Mouse (Mus musculus): ENCODE data around the gene Dock8. TPM values are rescaled to one million over a fixed set of nuclear protein-coding genes. Genes with fewer than 3 reads are reported as not detected.

The Dock8 gene
- polyA plus RNA-seq, 1 experiment from 2014 or later = 5.6 TPM

GRCm38 (mm10) chr19:24978852-24979842 lies 20.2 kb upstream of the Dock8 start:
- Histone ChIP-seq H3K27me3 (replicated peaks; ENCODE audit: control insufficient read depth, insufficient read depth, low read length) (no peaks in the 10 kb centered on the region), H3K4me1 (ENCODE audit: control insufficient read depth, insufficient read depth, low read length) (no peaks in the 10 kb centered on the region), H3K9me3 (ENCODE audit: control insufficient read depth, low read length) (no peaks in the 10 kb centered on the region), H3K4me2 (ENCODE audit: low read depth, low read length) (no peak overlapping the region), H3K27ac (replicated peaks; ENCODE audit: low read depth, low read length) (no peak overlapping the region), H3K36me3 (ENCODE audit: control insufficient read depth, insufficient read depth, low read length) (no peaks in the 10 kb centered on the region), H3K9ac (ENCODE audit: low read depth, low read length) (no peak overlapping the region), H3K4me3 (ENCODE audit: low read depth, low read length) (no peak overlapping the region)
- DNase-seq (ENCODE audit: low spot score) = no peak
- no peak for ATAC-seq (ENCODE audit: low read depth)
- 89% methylated on average over 10 of the region's 10 CpGs for WGBS

GRCm38 (mm10) chr19:24981294-24981693 lies 18.0 kb upstream of the Dock8 start:
- H3K9ac ChIP-seq (ENCODE audit: low read depth, low read length) = no peak overlapping the region
- H3K4me1 ChIP-seq (ENCODE audit: control insufficient read depth, insufficient read depth, low read length) = no peaks in the 10 kb centered on the region
- ATAC-seq (ENCODE audit: low read depth) = peak; percentile 47
- no peak overlapping the region for H3K4me2 ChIP-seq (ENCODE audit: low read depth, low read length)
- WGBS = 49% methylated on average over 8 of the region's 8 CpGs
- no peaks in the 10 kb centered on the region for H3K9me3 ChIP-seq (ENCODE audit: control insufficient read depth, low read length)
- no peaks in the 10 kb centered on the region for H3K36me3 ChIP-seq (ENCODE audit: control insufficient read depth, insufficient read depth, low read length)
- DNase-seq (ENCODE audit: low spot score) = peak; percentile 76
- no peak overlapping the region for H3K27ac ChIP-seq (replicated peaks; ENCODE audit: low read depth, low read length)
- no peaks in the 10 kb centered on the region for H3K27me3 ChIP-seq (replicated peaks; ENCODE audit: control insufficient read depth, insufficient read depth, low read length)
- no peak overlapping the region for H3K4me3 ChIP-seq (ENCODE audit: low read depth, low read length)

DNA sequence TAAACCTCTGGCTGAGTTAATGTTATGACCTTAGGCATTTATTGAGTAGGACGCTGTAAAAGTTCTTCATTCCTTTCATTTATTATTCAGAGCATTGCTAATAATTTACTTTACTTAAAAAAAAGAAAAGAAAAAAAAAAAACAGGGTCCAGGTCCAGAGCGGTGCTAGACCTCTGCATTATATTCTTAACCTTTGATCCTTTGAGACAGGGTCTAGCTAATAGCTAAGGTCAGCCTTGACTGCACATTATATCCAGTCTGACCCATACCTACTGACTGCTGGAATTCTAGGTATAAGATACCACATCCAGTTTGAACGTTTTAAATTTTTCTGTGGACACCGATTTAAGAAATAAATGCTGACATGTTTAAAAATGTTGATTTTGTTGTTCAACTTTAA lies 16.3 kb upstream of the Dock8 start:
- WGBS = 75% methylated on average over 4 of the region's 4 CpGs
- Histone ChIP-seq H3K9me3 (ENCODE audit: control insufficient read depth, low read length) (no peaks in the 10 kb centered on the region), H3K9ac (ENCODE audit: low read depth, low read length) (no peak overlapping the region), H3K4me3 (ENCODE audit: low read depth, low read length) (no peak overlapping the region), H3K36me3 (ENCODE audit: control insufficient read depth, insufficient read depth, low read length) (no peaks in the 10 kb centered on the region), H3K4me1 (ENCODE audit: control insufficient read depth, insufficient read depth, low read length) (no peaks in the 10 kb centered on the region), H3K4me2 (ENCODE audit: low read depth, low read length) (no peak overlapping the region), H3K27me3 (replicated peaks; ENCODE audit: control insufficient read depth, insufficient read depth, low read length) (no peaks in the 10 kb centered on the region), H3K27ac (replicated peaks; ENCODE audit: low read depth, low read length) (no peak overlapping the region)
- ATAC-seq (ENCODE audit: low read depth) = no peak
- DNase-seq (ENCODE audit: low spot score) = no peak

- Histone ChIP-seq H3K4me3 (ENCODE audit: low read depth, low read length) (no peak overlapping the region), H3K36me3 (ENCODE audit: control insufficient read depth, insufficient read depth, low read length) (no peaks in the 10 kb centered on the region), H3K27me3 (replicated peaks; ENCODE audit: control insufficient read depth, insufficient read depth, low read length) (no peaks in the 10 kb centered on the region), H3K4me2 (ENCODE audit: low read depth, low read length) (no peak overlapping the region), H3K27ac (replicated peaks; ENCODE audit: low read depth, low read length) (no peak overlapping the region), H3K4me1 (ENCODE audit: control insufficient read depth, insufficient read depth, low read length) (no peaks in the 10 kb centered on the region), H3K9ac (ENCODE audit: low read depth, low read length) (no peak overlapping the region), H3K9me3 (ENCODE audit: control insufficient read depth, low read length) (no peaks in the 10 kb centered on the region)
- WGBS = 68% methylated on average over 7 of the region's 7 CpGs
- DNase-seq (ENCODE audit: low spot score) = no peak
- no peak for ATAC-seq (ENCODE audit: low read depth)
These were observed 15.4 kb upstream of the Dock8 start for GRCm38 (mm10) chr19:24983857-24984498.

DNA sequence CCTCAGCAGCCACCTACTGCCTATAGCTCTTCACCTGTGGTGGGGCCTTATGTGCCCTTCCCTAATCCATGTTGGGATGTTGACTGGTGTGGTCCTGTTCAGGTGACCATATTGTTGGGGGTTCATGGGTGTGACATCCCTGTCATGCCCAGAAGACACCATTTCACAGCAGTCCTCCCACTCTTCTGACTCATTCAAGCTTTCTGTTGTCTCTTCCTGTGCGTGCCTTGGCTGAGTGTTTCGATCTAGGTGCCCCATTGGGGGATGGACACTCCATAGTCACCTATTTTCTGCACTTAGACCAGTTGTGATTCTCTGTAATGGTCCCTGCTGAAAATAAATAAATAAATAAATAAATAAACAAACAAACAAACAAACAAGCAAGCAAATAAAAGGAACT lies 14.3 kb upstream of the Dock8 start:
- ATAC-seq (ENCODE audit: low read depth) (no peak), DNase-seq (ENCODE audit: low spot score) (no peak)
- no peak overlapping the region for H3K4me3 ChIP-seq (ENCODE audit: low read depth, low read length)
- no peaks in the 10 kb centered on the region for H3K36me3 ChIP-seq (ENCODE audit: control insufficient read depth, insufficient read depth, low read length)
- H3K9ac ChIP-seq (ENCODE audit: low read depth, low read length) = no peak overlapping the region
- H3K9me3 ChIP-seq (ENCODE audit: control insufficient read depth, low read length) = no peaks in the 10 kb centered on the region
- WGBS = 97% methylated on average over 2 of the region's 2 CpGs
- H3K4me2 ChIP-seq (ENCODE audit: low read depth, low read length) = no peak overlapping the region
- H3K27me3 ChIP-seq (replicated peaks; ENCODE audit: control insufficient read depth, insufficient read depth, low read length) = no peaks in the 10 kb centered on the region
- no peaks in the 10 kb centered on the region for H3K4me1 ChIP-seq (ENCODE audit: control insufficient read depth, insufficient read depth, low read length)
- H3K27ac ChIP-seq (replicated peaks; ENCODE audit: low read depth, low read length) = no peak overlapping the region

DNA sequence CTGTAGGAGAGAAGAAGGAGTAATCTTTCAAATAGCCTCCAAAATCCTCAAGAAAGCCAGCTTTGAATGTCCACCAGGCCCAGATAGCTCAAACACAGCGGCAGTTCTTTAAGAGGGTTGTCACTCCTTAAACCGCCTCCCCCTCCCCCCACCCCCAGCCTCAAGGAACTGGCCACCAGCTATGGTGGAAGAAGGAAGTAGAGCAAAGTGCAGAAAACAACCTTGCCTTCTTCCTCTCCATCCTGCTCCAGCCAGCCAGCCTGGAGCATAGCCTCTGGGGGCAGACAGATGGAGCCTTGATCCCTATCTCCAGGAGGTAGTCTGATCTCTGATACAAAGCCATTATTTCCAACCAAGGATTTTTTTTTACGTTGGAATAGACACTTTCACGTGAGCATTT lies 12.0 kb upstream of the Dock8 start:
- 64% methylated on average over 4 of the region's 4 CpGs for WGBS
- H3K9me3 ChIP-seq (ENCODE audit: control insufficient read depth, low read length) = no peaks in the 10 kb centered on the region
- no peak overlapping the region for H3K4me3 ChIP-seq (ENCODE audit: low read depth, low read length)
- no peaks in the 10 kb centered on the region for H3K36me3 ChIP-seq (ENCODE audit: control insufficient read depth, insufficient read depth, low read length)
- no peak overlapping the region for H3K9ac ChIP-seq (ENCODE audit: low read depth, low read length)
- H3K27me3 ChIP-seq (replicated peaks; ENCODE audit: control insufficient read depth, insufficient read depth, low read length) = no peaks in the 10 kb centered on the region
- DNase-seq (ENCODE audit: low spot score) (no peak), ATAC-seq (ENCODE audit: low read depth) (no peak)
- H3K4me1 ChIP-seq (ENCODE audit: control insufficient read depth, insufficient read depth, low read length) = no peaks in the 10 kb centered on the region
- H3K4me2 ChIP-seq (ENCODE audit: low read depth, low read length) = no peak overlapping the region
- no peak overlapping the region for H3K27ac ChIP-seq (replicated peaks; ENCODE audit: low read depth, low read length)

GRCm38 (mm10) chr19:24988831-24989230 lies 10.5 kb upstream of the Dock8 start:
- DNase-seq (ENCODE audit: low spot score) (no peak), ATAC-seq (ENCODE audit: low read depth) (no peak)
- Histone ChIP-seq H3K9me3 (ENCODE audit: control insufficient read depth, low read length) (no peaks in the 10 kb centered on the region), H3K27ac (replicated peaks; ENCODE audit: low read depth, low read length) (no peak overlapping the region), H3K4me3 (ENCODE audit: low read depth, low read length) (no peak overlapping the region), H3K4me1 (ENCODE audit: control insufficient read depth, insufficient read depth, low read length) (no peaks in the 10 kb centered on the region), H3K9ac (ENCODE audit: low read depth, low read length) (no peak overlapping the region), H3K36me3 (ENCODE audit: control insufficient read depth, insufficient read depth, low read length) (no peaks in the 10 kb centered on the region), H3K4me2 (ENCODE audit: low read depth, low read length) (no peak overlapping the region), H3K27me3 (replicated peaks; ENCODE audit: control insufficient read depth, insufficient read depth, low read length) (no peaks in the 10 kb centered on the region)
- WGBS = 73% methylated on average over 5 of the region's 5 CpGs

- Histone ChIP-seq H3K9ac (ENCODE audit: low read depth, low read length) (no peak overlapping the region), H3K27me3 (replicated peaks; ENCODE audit: control insufficient read depth, insufficient read depth, low read length) (no peaks in the 10 kb centered on the region), H3K27ac (replicated peaks; ENCODE audit: low read depth, low read length) (no peak overlapping the region), H3K9me3 (ENCODE audit: control insufficient read depth, low read length) (no peaks in the 10 kb centered on the region), H3K36me3 (ENCODE audit: control insufficient read depth, insufficient read depth, low read length) (no peaks in the 10 kb centered on the region), H3K4me1 (ENCODE audit: control insufficient read depth, insufficient read depth, low read length) (no peaks in the 10 kb centered on the region), H3K4me2 (ENCODE audit: low read depth, low read length) (no peak overlapping the region), H3K4me3 (ENCODE audit: low read depth, low read length) (no peak overlapping the region)
- 65% methylated on average over 7 of the region's 7 CpGs for WGBS
- DNase-seq (ENCODE audit: low spot score) (no peak), ATAC-seq (ENCODE audit: low read depth) (no peak)
These were observed 9.1 kb upstream of the Dock8 start for GRCm38 (mm10) chr19:24990138-24990822.
